Mouse (Mus musculus) olfactory bulb, adult 2 months (tissue): ENCODE measurements around the gene Ubap1. TPM values are rescaled to one million over a fixed set of nuclear protein-coding genes. Genes with fewer than 3 reads are reported as not detected.

ENCODE experiments used
- H3K27ac ChIP-seq: fragments of 200-500 bp; 2 replicates; pipeline ENCODE4 v1.5.1; 2012; ENCODE audit warnings: low read depth, low read length; ENCODE audit not compliant: insufficient read depth
- H3K4me1 ChIP-seq: fragments of 200-500 bp; 2 replicates; pipeline ENCODE4 v1.6.1; 2012; ENCODE audit warnings: low read length; ENCODE audit not compliant: control insufficient read depth, insufficient read depth
- H3K4me3 ChIP-seq: fragments of 200-500 bp; 2 replicates; pipeline ENCODE4 v1.5.1; 2012; ENCODE audit warnings: mild to moderate bottlenecking, low read depth, low read length, moderate library complexity; ENCODE audit not compliant: insufficient read depth
- CTCF ChIP-seq: fragments of 200-500 bp; IDR thresholded peaks from 2 replicates; pipeline ENCODE4 v1.5.1; 2012; ENCODE audit warnings: low read depth, mild to moderate bottlenecking, low read length, moderate library complexity; ENCODE audit not compliant: insufficient read depth
- POLR2A ChIP-seq: fragments of 200-500 bp; IDR thresholded peaks from 2 replicates; pipeline ENCODE4 v1.6.1; 2012; ENCODE audit warnings: mild to moderate bottlenecking, low read depth, low read length, moderate library complexity; ENCODE audit not compliant: insufficient read depth
- WGBS: fragments of 180-500 bp; shearing (Covaris S2); methylation state at CpG from one replicate; pipeline ENCODE4 v1.1.7; 2018; 5-methylcytosine and 5-hydroxymethylcytosine counted together
- polyA plus RNA-seq: library from polyadenylated mRNA; stranded (reverse); fragments of >200 nt; gene quantifications from 2 replicates; pipeline ENCODE4 v1.2.4, GENCODE M21; 2012; ENCODE audit warnings: low replicate concordance; ENCODE audit not compliant: missing spikeins, insufficient read depth, insufficient read length

The Ubap1 gene
- polyA plus RNA-seq, 1 experiment, result not detected

DNA sequence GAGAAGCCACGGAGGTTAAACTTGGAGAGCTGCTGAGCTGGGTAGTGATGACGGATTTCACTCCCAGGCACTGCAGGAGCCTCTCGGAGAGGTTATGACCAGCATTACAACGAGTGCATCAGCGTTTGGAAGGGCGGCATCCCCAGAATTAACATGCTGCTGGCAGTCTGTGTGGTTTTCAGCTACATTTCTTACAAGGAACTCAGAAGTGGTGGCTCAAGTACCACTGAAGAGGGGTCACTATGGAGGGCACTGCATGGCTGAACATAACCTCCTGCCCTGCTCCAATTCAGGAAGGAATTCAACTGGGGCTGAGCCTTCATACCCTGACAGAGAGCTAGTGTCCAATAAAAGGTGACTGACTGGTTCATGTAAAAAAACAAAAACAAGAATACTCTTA, 49.6 kb downstream of the Ubap1 start:
- no peak overlapping the region for H3K4me3 ChIP-seq
- no peak overlapping the region for H3K27ac ChIP-seq
- WGBS, result 72% methylated on average over 6 of the region's 6 CpGs
- no peak for TF ChIP-seq CTCF
- no peak for TF ChIP-seq POLR2A
- 0 out of 2 replicates have a peak, but pooled peaks cover 3% of the 10 kb centered on the region for H3K4me1 ChIP-seq

DNA sequence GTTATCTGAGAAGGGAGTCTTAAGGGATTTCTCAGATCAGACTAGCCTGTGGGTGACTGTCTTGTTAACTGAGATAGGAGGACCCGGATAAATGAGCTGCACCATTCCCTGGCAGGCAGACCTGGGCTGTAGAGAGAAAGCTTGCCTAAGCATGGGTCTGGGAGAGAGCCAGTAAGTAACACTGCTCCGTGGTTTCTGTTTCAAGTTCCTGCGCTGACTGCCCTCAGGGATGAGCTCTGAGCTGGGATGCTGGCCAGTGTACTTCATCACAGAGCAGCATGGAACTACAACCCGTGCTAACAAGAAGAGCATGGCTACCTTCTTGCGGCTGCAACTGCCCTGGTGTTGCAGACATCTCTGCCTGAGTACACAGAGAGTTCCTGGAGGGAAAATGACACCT, 51.1 kb downstream of the Ubap1 start:
- WGBS, result 76% methylated on average over 5 of the region's 5 CpGs
- Histone ChIP-seq H3K27ac (no peak overlapping the region), H3K4me1 (0 out of 2 replicates have a peak, but pooled peaks cover under 1% of the 10 kb centered on the region), H3K4me3 (no peak overlapping the region)
- TF ChIP-seq CTCF (no peak), POLR2A (no peak)

DNA sequence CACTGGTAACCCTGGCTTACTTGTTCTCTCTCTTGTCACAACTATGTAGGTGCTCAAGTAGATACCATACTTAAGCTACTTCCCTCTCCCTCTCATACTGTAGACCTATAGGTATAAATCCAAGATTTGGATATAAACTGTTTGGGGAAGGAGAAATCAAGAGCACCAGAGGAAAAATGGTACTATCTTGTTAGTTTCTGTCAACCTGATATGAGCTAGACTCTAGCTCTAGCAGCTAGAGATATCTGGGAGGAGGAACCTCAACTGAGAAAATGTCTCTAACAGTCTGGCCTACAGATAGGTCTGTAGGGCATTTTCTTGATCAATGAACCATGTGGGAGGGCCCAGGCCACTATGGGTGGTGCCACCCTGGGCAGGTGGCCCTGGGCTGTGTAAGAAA, 52.4 kb downstream of the Ubap1 start:
- TF ChIP-seq POLR2A (no peak), CTCF (no peak)
- H3K4me3 ChIP-seq, result no peak overlapping the region
- no peaks in the 10 kb centered on the region for H3K4me1 ChIP-seq
- H3K27ac ChIP-seq, result no peak overlapping the region

DNA sequence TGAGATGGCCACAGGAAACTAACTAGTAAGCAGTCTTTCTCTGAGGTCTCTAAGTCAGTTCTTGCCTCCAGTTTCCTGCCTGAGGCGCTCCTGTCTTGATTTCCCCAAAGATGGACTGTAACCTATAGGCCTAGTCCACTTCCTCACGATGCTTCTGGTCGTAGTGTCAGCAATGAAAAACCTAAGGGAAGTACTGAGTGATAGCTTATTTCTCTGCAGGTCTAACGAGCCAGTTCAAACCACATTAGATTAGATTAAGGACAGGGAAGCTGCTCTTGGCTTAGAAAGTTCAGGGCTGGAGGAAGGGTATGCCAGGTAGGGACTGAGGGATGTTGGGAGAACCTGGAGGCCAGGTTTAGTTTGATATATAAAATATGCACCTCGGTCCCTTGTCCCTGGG, 52.8 kb downstream of the Ubap1 start:
- Histone ChIP-seq H3K4me3 (no peak overlapping the region), H3K4me1 (no peaks in the 10 kb centered on the region), H3K27ac (no peak overlapping the region)
- WGBS, result 93% methylated on average over 5 of the region's 5 CpGs
- TF ChIP-seq CTCF, result no peak
- TF ChIP-seq POLR2A, result no peak

DNA sequence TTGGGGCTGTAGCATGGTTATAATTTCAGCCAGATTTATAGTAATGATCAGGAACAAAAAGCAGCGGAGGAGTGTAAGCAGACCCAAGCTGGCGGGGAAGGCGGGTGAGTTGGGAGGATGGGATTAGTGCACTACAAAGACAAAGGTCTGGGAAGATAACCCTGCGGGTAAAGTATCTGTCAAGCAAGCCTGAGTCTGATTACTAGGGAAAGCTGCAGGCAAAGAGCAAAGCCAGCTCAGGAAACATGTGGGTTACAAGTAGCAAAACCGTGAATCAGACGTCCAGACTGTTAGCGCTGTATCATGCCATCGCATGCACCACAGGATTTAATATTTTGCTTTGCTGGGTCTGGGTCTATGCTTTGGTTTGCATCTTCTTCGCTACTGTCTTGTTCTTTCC, 57.8 kb downstream of the Ubap1 start:
- no peak for TF ChIP-seq POLR2A
- TF ChIP-seq CTCF, result no peak
- Histone ChIP-seq H3K4me3 (no peak overlapping the region), H3K4me1 (no peaks in the 10 kb centered on the region), H3K27ac (no peak overlapping the region)
- WGBS, result 87% methylated on average over 9 of the region's 9 CpGs

DNA sequence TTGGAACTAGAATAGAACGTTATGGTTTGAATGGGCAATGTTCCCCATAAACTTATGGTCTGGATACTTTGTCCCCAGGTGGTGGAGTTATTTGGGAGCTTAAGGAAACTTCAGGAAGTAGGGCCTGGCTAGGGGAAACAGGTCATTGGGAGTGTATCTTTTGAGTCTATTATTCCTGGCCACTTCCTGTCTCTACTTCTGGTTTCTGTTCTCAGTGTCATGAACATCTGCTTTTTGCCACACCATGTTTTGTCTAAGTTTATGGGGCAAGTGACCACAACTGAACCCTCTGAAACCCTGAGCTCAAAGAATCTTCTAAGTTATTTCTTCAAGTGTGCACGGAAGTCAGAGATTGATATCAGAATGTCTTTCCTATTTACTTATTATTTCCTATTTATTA, 58.6 kb downstream of the Ubap1 start:
- WGBS, result 97% methylated on average over 2 of the region's 2 CpGs
- H3K27ac ChIP-seq, result no peak overlapping the region
- no peak for TF ChIP-seq POLR2A
- TF ChIP-seq CTCF, result no peak
- no peak overlapping the region for H3K4me3 ChIP-seq
- no peaks in the 10 kb centered on the region for H3K4me1 ChIP-seq

DNA sequence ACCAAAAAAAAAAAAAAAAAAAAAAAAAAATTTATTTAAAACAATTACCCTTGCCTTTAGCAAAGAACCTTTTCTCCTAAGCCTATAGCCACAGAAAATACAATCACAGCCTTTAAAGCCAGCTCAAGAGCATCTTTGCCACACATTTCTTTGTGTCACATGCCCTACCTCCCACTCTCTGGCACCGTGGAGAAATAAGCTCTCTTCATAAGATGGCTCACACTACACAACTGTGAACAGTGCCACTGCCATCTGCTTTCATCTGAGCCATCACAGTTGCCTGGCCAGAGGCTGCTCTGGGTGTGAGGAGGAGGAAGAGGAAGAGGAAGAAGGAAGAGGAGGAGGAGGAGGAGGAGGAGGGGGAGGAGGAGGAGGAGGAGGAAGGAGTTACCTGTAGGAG, 60.5 kb downstream of the Ubap1 start:
- H3K4me1 ChIP-seq, result no peaks in the 10 kb centered on the region
- 38% methylated on average over 1 of the region's 1 CpGs for WGBS
- TF ChIP-seq CTCF (no peak), POLR2A (no peak)
- no peak overlapping the region for H3K27ac ChIP-seq
- no peak overlapping the region for H3K4me3 ChIP-seq

DNA sequence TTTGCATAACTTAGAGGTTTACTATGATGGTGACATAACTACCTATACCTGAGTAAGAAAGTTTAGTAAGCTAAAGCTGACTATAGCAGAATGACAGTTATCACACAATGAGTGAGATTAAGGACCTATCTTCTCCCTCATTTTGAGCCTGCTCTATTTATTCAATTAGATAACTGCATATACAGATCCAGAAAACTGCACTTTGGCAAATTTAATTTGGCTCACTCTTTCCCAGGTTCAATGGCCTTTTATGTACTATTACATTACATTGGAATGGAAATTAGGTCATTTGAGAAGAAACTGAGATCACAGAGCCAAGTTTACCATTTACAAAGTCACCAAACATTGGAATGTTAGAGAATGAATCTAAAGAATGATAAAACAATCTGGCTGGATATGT, 68.2 kb downstream of the Ubap1 start:
- H3K27ac ChIP-seq, result no peak overlapping the region
- no peak for TF ChIP-seq CTCF
- TF ChIP-seq POLR2A, result no peak
- H3K4me1 ChIP-seq, result no peaks in the 10 kb centered on the region
- no peak overlapping the region for H3K4me3 ChIP-seq

DNA sequence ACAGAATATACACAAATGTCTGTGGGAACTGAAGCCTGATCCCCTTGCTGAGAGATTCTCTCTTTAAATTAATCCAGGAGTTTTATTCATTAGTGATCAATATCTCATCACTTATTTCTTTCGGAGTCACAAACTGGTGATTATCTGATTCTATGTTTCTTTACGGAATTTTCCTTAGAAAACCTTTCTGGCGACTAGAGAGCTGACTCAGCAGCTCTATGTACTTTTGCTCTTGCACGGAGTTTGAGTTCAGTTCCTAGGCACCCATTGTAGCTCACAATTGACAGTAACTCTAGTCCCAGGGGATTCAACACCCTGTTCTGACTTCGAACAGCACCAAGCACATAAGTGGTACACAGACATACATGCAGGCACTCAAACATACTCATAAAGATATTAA, 90.1 kb downstream of the Ubap1 start:
- Histone ChIP-seq H3K27ac (no peak overlapping the region), H3K4me1 (no peaks in the 10 kb centered on the region), H3K4me3 (no peak overlapping the region)
- TF ChIP-seq CTCF (no peak), POLR2A (no peak)
- 74% methylated on average over 5 of the region's 5 CpGs for WGBS

Other genes starting within 250 kb of the Ubap1 start
- gene Nol6, start 224.5 kb upstream of the Ubap1 start, polyA plus RNA-seq, result not detected in 2 replicates
- not detected in 2 replicates for gene Ube2r2, start 213.3 kb upstream of the Ubap1 start, polyA plus RNA-seq
- 69.5 TPM in 1 of 2 replicates, not detected in the other for gene Ubap2, start 73.9 kb upstream of the Ubap1 start, polyA plus RNA-seq
- gene Dcaf12, start 34.1 kb upstream of the Ubap1 start, polyA plus RNA-seq, result not detected in 2 replicates
- not detected in 2 replicates for gene Kif24, start 115.9 kb downstream of the Ubap1 start, polyA plus RNA-seq
- gene Nudt2, start 116.2 kb downstream of the Ubap1 start, polyA plus RNA-seq, result not detected in 2 replicates
- gene AI464131, start 154.1 kb downstream of the Ubap1 start, polyA plus RNA-seq, result not detected in 2 replicates
- not detected in 2 replicates for gene 1110017D15Rik, start 168.3 kb downstream of the Ubap1 start, polyA plus RNA-seq
- not detected in 2 replicates for gene Fam219a, start 220.5 kb downstream of the Ubap1 start, polyA plus RNA-seq
- not detected in 2 replicates for gene Dnaic1, start 220.8 kb downstream of the Ubap1 start, polyA plus RNA-seq